Mouse (Mus musculus) ES-E14 (cell line): ENCODE results near the gene Tomm70a.

Experiments
- CHD2 ChIP-seq: IDR thresholded peaks from 2 replicates; pipeline ENCODE4 v1.6.1; 2014; ENCODE audit warnings: mild to moderate bottlenecking, low read depth, low read length, inconsistent platforms
- MAFK ChIP-seq: IDR thresholded peaks from 2 replicates; pipeline ENCODE4 v1.6.1; 2014; ENCODE audit warnings: mild to moderate bottlenecking, low read depth, low read length, inconsistent platforms; ENCODE audit not compliant: insufficient read depth
- ZC3H11A ChIP-seq: IDR thresholded peaks from 2 replicates; pipeline ENCODE4 v1.6.1; 2012; ENCODE audit warnings: low read depth, mild to moderate bottlenecking, inconsistent platforms, low read length, borderline replicate concordance
- ZNF384 ChIP-seq: IDR thresholded peaks from 2 replicates; pipeline ENCODE4 v1.6.1; 2012; ENCODE audit warnings: low read depth, low read length, inconsistent platforms

DNA sequence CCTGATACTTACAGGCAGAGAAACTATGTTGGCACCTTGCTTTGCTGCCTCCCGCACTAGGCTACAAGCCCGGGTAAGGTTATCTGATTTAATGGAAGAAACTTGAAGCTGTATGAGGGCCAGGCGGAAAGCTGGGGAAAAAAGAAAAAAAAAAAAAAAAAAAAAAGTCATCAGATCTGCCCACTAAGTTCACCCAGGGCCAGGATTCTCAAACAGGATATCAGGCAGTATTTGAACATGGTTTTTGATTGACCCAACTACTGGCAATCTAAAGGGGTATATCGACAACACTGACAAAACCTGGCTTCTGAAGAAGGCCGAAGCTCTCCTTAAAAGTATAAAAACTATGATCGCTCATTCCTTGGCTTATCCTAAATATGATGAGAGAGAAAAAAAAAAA is 44.6 kb downstream of the Tomm70a start:
- TF ChIP-seq MAFK (no peak), ZC3H11A (no peak), CHD2 (no peak), ZNF384 (peak; percentile 68)
